Mouse (Mus musculus) forebrain, embryonic 12.5 days (tissue): ENCODE data around the gene Tmem179b. TPM values are rescaled to one million over a fixed set of nuclear protein-coding genes. Genes with fewer than 3 reads are reported as not detected.

Source experiments
- ATAC-seq: fragments of 200-750 bp; cut with Nextera tagmentation; 2 replicates; pipeline ENCODE4 v1.8.0; 2017; ENCODE audit warnings: moderate TSS enrichment; ENCODE audit not compliant: low FRiP score
- H3K27ac ChIP-seq: fragments of 300-500 bp; sonication (generic); 2 replicates; pipeline ENCODE4 v1.5.1; 2016; ENCODE audit warnings: mild to moderate bottlenecking
- H3K27me3 ChIP-seq: fragments of 300-500 bp; sonication (generic); 2 replicates; pipeline ENCODE4 v1.6.1; 2016; ENCODE audit warnings: mild to moderate bottlenecking
- H3K36me3 ChIP-seq: fragments of 300-500 bp; sonication (generic); replicated peaks from 2 replicates; pipeline ENCODE4 v1.6.1; 2016; ENCODE audit warnings: mild to moderate bottlenecking
- H3K4me1 ChIP-seq: fragments of 300-500 bp; sonication (generic); 2 replicates; pipeline ENCODE4 v1.6.1; 2016
- H3K4me2 ChIP-seq: fragments of 300-500 bp; sonication (generic); 2 replicates; pipeline ENCODE4 v1.6.1; 2016; ENCODE audit warnings: mild to moderate bottlenecking, moderate library complexity
- H3K4me3 ChIP-seq: fragments of 300-500 bp; sonication (generic); replicated peaks from 2 replicates; pipeline ENCODE4 v1.5.1; 2016; ENCODE audit warnings: mild to moderate bottlenecking
- H3K9ac ChIP-seq: fragments of 300-500 bp; sonication (generic); 2 replicates; pipeline ENCODE4 v1.6.1; 2016; ENCODE audit warnings: mild to moderate bottlenecking
- H3K9me3 ChIP-seq: fragments of 300-500 bp; sonication (generic); 2 replicates; pipeline ENCODE4 v1.6.1; 2016
- WGBS: fragments of 180-500 bp; shearing (Covaris S2); methylation state at CpG from one replicate; pipeline ENCODE4 v1.1.7; 2016; 5-methylcytosine and 5-hydroxymethylcytosine counted together
- polyA plus RNA-seq: library from polyadenylated mRNA; unstranded; fragments of >200 nt; fragmentation: Nextera tagmentation; extraction: Ambion mirVana; gene quantifications from 2 replicates; pipeline ENCODE4 v1.2.1, GENCODE M21; 2016

Gene Tmem179b
- polyA plus RNA-seq, 1 experiment from 2014 or later, result 36.9 TPM

DNA sequence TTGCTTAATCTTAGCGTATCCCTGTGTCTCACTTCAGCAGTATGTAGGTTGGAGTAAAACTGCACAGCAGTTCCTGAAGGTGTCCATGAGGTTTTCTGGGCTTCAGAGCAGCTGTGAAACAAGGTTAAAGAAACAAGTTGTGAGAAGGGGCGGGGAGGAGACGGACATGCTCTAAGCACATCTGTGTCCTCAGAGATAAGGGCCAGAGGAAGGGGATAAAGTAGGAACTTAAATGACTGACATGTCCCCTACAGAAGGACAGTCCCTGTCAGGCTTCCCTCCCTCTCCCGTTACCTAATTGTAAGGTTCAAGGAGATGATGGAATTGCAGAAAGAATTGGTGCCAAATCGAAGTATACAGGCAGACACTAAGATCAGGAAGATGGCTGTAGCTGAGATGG lies 1.3 kb downstream of the Tmem179b start:
- no peak overlapping the region for H3K9ac ChIP-seq
- peak overlapping the region; percentile 98 for H3K4me2 ChIP-seq
- H3K9me3 ChIP-seq, result no peaks in the 10 kb centered on the region
- 0 out of 2 replicates have a peak overlapping the region, but pooled peaks have one; percentile 77 for H3K4me3 ChIP-seq
- 89% methylated on average over 5 of the region's 5 CpGs for WGBS
- H3K27me3 ChIP-seq, result no peaks in the 10 kb centered on the region
- H3K27ac ChIP-seq, result peak overlapping the region; percentile 19; the same call in 1 of the 2 replicates
- H3K4me1 ChIP-seq, result peaks cover 34% of the 10 kb centered on the region
- no peak for ATAC-seq
- peaks cover 44% of the 10 kb centered on the region for H3K36me3 ChIP-seq

DNA sequence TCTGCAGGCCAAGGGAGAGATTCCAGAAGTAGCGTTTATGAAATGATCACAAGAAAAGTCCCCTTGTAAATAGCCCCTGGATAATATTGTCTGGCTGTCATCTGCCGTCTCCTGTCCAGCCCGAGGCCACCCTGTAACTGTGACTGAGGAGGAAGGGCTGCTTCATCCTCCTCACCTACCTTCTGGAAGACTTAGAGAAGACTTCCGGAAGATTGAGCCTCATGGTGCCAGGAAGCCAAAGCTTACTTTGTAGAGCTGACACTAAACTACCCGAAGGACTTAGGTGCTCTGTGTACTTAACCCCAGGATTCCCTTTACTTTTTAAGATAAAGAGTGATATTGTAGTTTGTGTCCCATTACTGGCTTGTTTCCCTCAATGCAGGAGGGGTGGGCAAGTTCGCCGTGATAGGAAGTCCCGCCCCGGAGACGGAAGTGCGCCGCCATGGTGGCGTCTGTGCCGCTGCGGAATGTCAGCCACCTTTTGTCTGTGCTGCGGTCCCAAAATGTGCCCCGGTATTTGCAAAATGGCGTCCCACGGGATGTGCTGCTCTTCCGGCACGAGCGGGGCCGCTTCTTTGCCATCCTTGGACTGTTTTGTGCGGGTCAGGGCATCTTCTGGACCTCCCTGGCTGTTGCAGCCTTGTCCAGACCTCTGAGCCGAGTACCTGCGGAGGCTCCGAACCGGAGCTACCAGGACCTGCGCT lies 3.5 kb downstream of the Tmem179b start, which contains the start of gene Tmem223:
Gene Tmem223, plus strand, starts transcription at position 430 of the 704 bp plus-strand sequence.
- Histone ChIP-seq H3K4me1 (peaks cover 33% of the 10 kb centered on the region), H3K36me3 (peaks cover 65% of the 10 kb centered on the region), H3K27me3 (no peaks in the 10 kb centered on the region), H3K4me3 (peak within 1 kb of the TSS; percentile 77), H3K27ac (peak within 1 kb of the TSS; percentile 93), H3K9me3 (peaks cover 2% of the 10 kb centered on the region; the same call in 1 of the 2 replicates), H3K9ac (peak within 1 kb of the TSS; percentile 93), H3K4me2 (peak within 1 kb of the TSS; percentile 70)
- peak; percentile 63 for ATAC-seq
- WGBS, result 19% methylated on average over 29 of the region's 29 CpGs

DNA sequence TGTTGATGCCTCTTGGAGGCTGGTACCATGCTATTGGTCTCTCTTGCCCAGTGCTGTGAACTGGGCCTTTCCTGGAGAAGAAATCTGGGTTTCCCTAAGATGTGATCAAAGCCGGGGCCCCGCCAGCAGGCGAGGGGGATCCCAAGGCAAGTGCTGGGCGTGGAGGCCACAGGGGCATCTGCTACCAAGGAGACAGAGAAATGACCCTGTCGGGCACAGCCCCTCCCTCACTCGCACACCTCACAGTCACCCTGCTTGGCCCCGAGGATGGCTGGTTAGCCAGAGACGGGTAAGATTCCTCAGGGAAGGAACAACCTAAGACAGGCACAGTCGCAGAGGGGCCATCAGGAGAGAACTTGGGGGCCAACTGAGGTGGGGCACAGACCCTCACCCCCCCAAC lies 8.7 kb downstream of the Tmem179b start:
- Histone ChIP-seq H3K36me3 (peaks cover 82% of the 10 kb centered on the region), H3K9ac (no peak overlapping the region), H3K27me3 (no peaks in the 10 kb centered on the region), H3K9me3 (peaks cover 7% of the 10 kb centered on the region; the same call in 1 of the 2 replicates), H3K27ac (no peak overlapping the region), H3K4me2 (no peak overlapping the region), H3K4me3 (no peak overlapping the region), H3K4me1 (0 out of 2 replicates have a peak, but pooled peaks cover 1% of the 10 kb centered on the region)
- over 99% methylated on average over 9 of the region's 9 CpGs for WGBS
- ATAC-seq, result no peak

DNA sequence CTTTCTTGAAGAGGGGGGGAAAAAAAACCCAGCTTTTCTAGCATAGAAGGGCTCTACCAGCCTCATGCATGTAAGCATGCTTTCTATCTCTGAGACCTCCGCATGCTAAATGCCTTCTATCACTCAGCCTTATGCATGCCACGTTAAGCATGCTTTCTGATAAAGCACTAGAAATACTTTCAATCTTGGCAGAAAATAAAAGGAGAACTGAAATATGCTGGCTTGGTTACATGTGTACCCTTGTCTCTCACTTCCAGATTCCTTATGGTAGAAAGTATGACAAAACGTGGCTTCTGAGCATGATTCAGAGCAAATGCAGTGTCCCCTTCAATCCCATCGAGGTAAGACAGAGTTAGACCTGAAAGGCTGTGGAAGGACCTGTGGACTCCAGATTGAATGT lies 11.0 kb downstream of the Tmem179b start:
- H3K4me3 ChIP-seq, result no peak overlapping the region
- no peak overlapping the region for H3K27ac ChIP-seq
- no peaks in the 10 kb centered on the region for H3K27me3 ChIP-seq
- no peak overlapping the region for H3K4me2 ChIP-seq
- peaks cover 62% of the 10 kb centered on the region for H3K36me3 ChIP-seq
- H3K9ac ChIP-seq, result no peak overlapping the region
- 91% methylated on average over 4 of the region's 4 CpGs for WGBS
- peaks cover 8% of the 10 kb centered on the region for H3K4me1 ChIP-seq
- no peak for ATAC-seq
- peaks cover 7% of the 10 kb centered on the region; the same call in 1 of the 2 replicates for H3K9me3 ChIP-seq

DNA sequence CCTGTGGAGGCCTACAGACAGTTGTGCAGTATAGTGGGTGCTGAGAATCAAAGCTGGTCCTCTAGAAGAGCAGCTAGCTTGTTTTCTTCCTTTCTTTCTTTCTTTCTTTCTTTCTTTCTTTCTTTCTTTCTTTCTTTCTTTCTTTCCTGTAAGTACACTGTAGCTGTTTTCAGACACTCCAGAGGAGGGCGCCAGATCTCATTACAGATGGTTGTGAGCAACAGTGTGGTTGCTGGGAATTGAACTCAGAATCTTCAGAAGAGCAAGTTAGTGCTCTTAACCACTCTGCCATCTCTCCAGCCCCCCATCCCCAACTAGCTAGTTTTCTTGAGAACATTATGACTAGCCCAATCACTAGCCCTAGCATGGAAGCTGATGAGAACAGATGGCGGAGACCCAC lies 13.5 kb downstream of the Tmem179b start:
- 95% methylated on average over 2 of the region's 2 CpGs for WGBS
- Histone ChIP-seq H3K4me1 (peaks cover 23% of the 10 kb centered on the region), H3K27ac (no peak overlapping the region), H3K4me2 (no peak overlapping the region), H3K27me3 (no peaks in the 10 kb centered on the region), H3K9ac (no peak overlapping the region), H3K9me3 (peaks cover 6% of the 10 kb centered on the region; the same call in 1 of the 2 replicates), H3K4me3 (no peak overlapping the region), H3K36me3 (peaks cover 37% of the 10 kb centered on the region)
- no peak for ATAC-seq

GRCm38 (mm10) chr19:8758899-8759298 lies 15.4 kb downstream of the Tmem179b start:
- no peak overlapping the region for H3K4me2 ChIP-seq
- no peaks in the 10 kb centered on the region for H3K27me3 ChIP-seq
- no peaks in the 10 kb centered on the region for H3K9me3 ChIP-seq
- no peak overlapping the region for H3K4me3 ChIP-seq
- H3K9ac ChIP-seq, result no peak overlapping the region
- no peak overlapping the region for H3K27ac ChIP-seq
- WGBS, result 93% methylated on average over 2 of the region's 2 CpGs
- peaks cover 25% of the 10 kb centered on the region for H3K4me1 ChIP-seq
- H3K36me3 ChIP-seq, result peaks cover 33% of the 10 kb centered on the region
- ATAC-seq, result no peak

- peak overlapping the region; percentile 96 for H3K9ac ChIP-seq
- ATAC-seq, result no peak
- peak overlapping the region; percentile 88 for H3K27ac ChIP-seq
- H3K4me2 ChIP-seq, result peak overlapping the region; percentile 68
- H3K4me1 ChIP-seq, result peaks cover 25% of the 10 kb centered on the region
- H3K4me3 ChIP-seq, result peak overlapping the region; percentile 83
- H3K27me3 ChIP-seq, result no peaks in the 10 kb centered on the region
- H3K9me3 ChIP-seq, result no peaks in the 10 kb centered on the region
- peaks cover 22% of the 10 kb centered on the region for H3K36me3 ChIP-seq
- 8% methylated on average over 14 of the region's 14 CpGs for WGBS
Observed at GRCm38 (mm10) chr19:8757471-8757998, 16.7 kb downstream of the Tmem179b start.

GRCm38 (mm10) chr19:8756635-8757387 lies 17.5 kb downstream of the Tmem179b start, which contains the start of gene Nxf1:
Nxf1 (plus strand) TSS chr19:8757073.
- peak; percentile 96 for ATAC-seq
- Histone ChIP-seq H3K4me3 (peak within 1 kb of the TSS; percentile 83), H3K4me1 (peaks cover 25% of the 10 kb centered on the region), H3K27me3 (no peaks in the 10 kb centered on the region), H3K27ac (peak within 1 kb of the TSS; percentile 88), H3K4me2 (peak within 1 kb of the TSS; percentile 68), H3K9me3 (no peaks in the 10 kb centered on the region), H3K9ac (peak within 1 kb of the TSS; percentile 96), H3K36me3 (peaks cover 25% of the 10 kb centered on the region)
- under 1% methylated on average over 72 of the region's 75 CpGs for WGBS

DNA sequence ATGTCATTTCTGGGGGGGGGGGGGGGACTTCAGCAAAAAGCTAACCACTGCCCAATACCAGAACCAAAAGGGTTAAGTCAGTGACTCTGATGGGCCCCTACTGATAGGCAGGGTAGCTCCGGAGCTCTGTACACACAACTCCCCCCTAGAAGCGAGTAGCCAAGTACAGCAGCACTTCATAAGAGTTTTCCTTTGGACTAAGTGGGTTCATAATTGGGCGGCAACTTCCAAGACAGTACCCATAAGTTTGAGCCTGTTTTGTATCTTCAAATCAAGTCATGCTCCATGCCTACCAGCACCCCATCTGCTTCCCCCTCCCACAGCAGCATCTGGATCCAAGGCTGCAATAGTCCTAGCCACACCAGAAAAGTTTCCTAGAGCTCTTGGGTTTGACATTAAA lies 18.6 kb downstream of the Tmem179b start:
- no peaks in the 10 kb centered on the region for H3K27me3 ChIP-seq
- H3K4me3 ChIP-seq, result no peak overlapping the region
- no peak overlapping the region for H3K27ac ChIP-seq
- peaks cover 35% of the 10 kb centered on the region for H3K36me3 ChIP-seq
- peak overlapping the region; percentile 68; the same call in 1 of the 2 replicates for H3K4me2 ChIP-seq
- no peak for ATAC-seq
- peaks cover 25% of the 10 kb centered on the region for H3K4me1 ChIP-seq
- no peaks in the 10 kb centered on the region for H3K9me3 ChIP-seq
- 85% methylated on average over 3 of the region's 3 CpGs for WGBS
- H3K9ac ChIP-seq, result no peak overlapping the region

DNA sequence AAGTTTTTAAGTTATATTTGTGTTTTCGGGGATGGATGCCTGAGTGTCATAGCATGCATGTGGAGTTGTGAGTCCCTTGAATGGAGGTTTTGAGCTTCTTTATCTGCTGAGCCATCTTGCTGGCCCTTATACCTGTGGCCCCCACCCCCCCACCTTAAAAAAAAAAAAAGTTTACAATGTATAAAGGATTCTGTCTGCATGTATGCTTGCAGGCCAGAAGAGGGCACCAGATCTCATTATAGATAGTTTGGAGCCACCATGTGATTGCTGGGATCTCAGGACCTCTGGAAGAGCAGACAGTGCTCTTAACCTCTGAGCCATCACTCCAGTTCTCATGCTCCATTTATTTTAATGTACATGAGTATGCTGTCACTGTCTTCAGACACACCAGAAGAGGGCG lies 26.9 kb downstream of the Tmem179b start:
- no peaks in the 10 kb centered on the region for H3K27me3 ChIP-seq
- H3K36me3 ChIP-seq, result peaks cover 95% of the 10 kb centered on the region
- ATAC-seq, result no peak
- H3K9me3 ChIP-seq, result no peaks in the 10 kb centered on the region
- no peak overlapping the region for H3K4me2 ChIP-seq
- no peak overlapping the region for H3K4me3 ChIP-seq
- no peak overlapping the region for H3K27ac ChIP-seq
- H3K9ac ChIP-seq, result no peak overlapping the region
- WGBS, result 63% methylated on average over 2 of the region's 2 CpGs
- peaks cover 10% of the 10 kb centered on the region for H3K4me1 ChIP-seq

DNA sequence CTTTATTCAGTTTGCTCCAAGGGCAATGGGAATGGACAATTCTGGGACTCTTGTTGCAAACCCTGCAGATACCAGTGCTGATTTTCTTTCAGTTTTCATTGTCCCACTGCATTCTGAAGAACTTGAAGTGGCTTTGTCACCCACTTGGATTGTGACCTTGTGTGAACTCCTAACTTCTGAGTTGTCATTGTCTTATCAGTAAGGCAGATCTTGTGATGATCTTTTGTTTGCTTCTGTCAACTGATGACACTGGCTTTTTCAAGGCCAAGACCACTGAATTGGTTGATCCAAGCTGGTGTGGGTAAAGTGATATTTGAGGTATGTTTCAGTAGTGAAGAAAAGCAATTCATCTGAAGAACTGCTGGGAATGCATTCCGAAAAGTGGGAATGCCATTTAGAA lies 28.9 kb downstream of the Tmem179b start:
- Histone ChIP-seq H3K27me3 (no peaks in the 10 kb centered on the region), H3K36me3 (peaks cover 81% of the 10 kb centered on the region), H3K4me1 (peaks cover 21% of the 10 kb centered on the region), H3K4me3 (no peak overlapping the region), H3K27ac (no peak overlapping the region), H3K9ac (no peak overlapping the region), H3K9me3 (no peaks in the 10 kb centered on the region), H3K4me2 (no peak overlapping the region)
- ATAC-seq, result no peak
- 100% methylated on average over 1 of the region's 1 CpGs for WGBS

GRCm38 (mm10) chr19:8742176-8742575 lies 32.1 kb downstream of the Tmem179b start:
- peak overlapping the region; percentile 79 for H3K4me3 ChIP-seq
- peaks cover 25% of the 10 kb centered on the region for H3K4me1 ChIP-seq
- H3K4me2 ChIP-seq, result peak overlapping the region; percentile 92
- peak overlapping the region; percentile 59 for H3K27ac ChIP-seq
- H3K27me3 ChIP-seq, result no peaks in the 10 kb centered on the region
- 18% methylated on average over 14 of the region's 14 CpGs for WGBS
- peaks cover 77% of the 10 kb centered on the region for H3K36me3 ChIP-seq
- H3K9me3 ChIP-seq, result no peaks in the 10 kb centered on the region
- peak overlapping the region; percentile 88 for H3K9ac ChIP-seq
- no peak for ATAC-seq
